Mouse (Mus musculus) c-Kit-positive CD71-positive TER-119-positive erythroid progenitor cells, embryonic 14.5 days (primary cell): ENCODE results near the gene Ypel2.
A peak's percentile ranks its signal among the peaks of the same experiment; 100 is the strongest.
"Not testable (repeated sequence)": the region's sequence is repeated elsewhere in the genome, so short reads cannot be mapped to it uniquely, and the experiment has no call there.

Source experiments
- DNase-seq: peaks from one replicate; pipeline ENCODE4 v3.0.0-alpha.2; 2013; ENCODE audit warnings: low spot score

Ypel2 gene

DNA sequence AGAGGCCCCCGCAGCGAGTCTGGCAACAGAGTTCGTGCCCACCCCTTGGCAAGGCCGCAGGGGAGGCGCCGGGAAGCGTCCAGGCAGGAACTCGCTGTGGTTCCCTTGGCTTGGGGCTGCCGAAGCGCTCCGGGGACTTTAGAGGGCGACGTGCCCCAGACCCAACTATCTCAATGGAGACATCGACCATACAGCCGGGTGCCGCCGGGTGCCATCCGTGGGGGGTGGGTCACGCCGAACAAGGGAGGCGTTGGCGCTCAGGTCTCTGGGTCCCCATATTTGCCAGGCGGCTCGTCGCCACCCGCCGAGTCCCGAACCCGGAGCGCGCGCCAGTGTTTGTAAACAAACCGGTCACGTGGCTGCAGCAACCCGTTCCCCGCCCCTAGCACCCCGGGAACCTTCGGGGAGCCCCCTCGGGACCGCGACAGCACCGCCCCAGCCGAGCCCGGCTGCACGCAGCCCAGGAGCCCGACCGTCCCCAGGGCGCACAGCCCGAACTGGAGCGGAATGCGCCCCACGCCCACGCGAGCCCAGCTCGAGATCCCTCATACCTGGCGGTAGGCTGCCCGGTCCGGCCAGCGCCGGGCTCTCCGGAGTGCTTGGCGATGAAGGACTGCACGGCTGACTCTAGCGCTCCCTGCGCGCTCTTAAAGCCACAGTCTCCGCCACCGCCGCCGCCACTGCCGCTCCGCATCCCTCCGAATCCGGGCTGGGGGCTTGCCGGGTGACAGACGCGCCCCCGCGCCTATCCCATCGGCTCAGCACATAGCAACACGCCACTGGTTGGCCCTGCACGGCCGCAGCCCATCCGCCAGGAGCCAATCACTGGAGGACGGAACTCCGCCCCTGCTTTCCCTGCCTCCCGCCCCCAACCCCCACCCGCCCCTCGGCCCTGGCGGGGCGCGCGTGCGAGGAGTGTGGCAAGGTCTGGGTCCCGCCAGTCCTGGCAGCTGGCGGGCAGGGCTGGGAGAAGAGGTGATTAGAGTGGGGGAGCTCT is at the start of gene Ypel2:
Ypel2 (minus strand) TSS at position 667 of the 997 bp plus-strand sequence.
- peak; percentile 50 for DNase-seq

DNA sequence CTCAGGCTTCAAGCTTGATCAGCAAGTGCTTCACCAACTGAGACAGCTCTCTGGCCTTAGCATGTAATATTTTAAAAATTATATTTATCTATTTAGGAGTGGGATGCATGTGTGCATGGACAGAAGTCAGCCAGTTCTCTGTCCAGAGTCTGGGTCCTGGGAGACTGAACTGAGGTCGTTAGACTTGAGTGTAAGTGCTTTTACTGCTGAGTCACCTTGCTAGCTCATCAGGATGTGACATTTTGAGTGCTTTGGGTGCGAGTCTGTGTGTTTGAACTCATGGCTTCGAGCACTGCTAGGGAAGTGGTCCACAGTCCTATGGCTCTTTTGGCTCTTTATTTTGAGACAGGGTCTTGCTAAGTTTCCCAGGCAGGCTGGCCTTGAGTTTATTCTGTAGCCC is 49.5 kb upstream of the Ypel2 start:
- no peak for DNase-seq

DNA sequence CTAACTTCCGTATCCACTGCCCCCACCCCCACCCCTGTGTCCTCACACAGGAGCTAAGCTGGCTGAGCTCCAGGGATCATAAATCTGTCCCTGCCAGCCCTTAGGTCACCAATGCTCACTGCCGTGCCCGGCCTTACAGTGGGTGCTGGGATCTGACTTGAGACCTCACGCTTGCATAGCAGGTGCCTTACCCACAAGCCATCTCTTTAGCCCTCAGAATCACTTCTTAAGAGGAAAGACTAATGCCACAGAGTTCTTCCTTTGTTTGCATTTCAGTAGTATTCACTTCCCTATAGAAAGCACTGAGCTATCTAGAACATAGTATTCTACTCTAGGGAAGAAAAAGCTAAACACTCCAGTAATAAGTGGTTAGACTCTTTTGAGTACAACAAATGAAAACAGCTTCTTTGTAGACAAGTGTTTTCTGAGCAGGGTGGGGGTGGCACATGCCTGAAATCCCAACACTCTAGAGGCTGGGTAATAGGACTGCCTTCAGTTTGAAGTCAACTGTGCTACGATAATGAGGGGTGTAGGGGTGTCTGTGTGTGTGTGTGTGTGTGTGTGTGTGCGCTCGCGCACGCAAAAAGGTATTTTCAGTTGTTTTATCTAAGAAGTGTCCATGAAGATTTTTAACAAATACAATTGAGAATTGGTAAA is 45.9 kb upstream of the Ypel2 start:
- no peak for DNase-seq

DNA sequence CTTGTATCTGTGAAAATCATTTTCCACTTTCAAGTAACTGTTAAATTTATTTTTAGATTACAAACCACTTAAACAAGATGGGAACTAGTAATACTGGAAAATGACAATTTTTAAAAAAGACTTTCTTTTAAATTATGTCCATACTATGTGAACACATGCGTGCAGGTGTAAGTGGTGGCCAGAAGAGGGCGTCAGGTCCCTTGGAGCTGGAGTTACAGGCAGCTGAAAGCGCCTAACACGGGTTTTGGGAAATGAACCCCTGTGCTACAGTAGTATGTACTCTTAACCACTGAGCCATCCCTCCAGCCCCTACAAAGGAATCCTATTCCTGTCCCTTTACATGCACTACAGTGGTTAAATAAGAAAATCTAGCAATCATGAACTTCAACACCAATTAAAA is 42.7 kb upstream of the Ypel2 start:
- no peak for DNase-seq

GRCm38 (mm10) chr11:87028212-87028611 is 34.7 kb upstream of the Ypel2 start:
- DNase-seq = no peak

DNA sequence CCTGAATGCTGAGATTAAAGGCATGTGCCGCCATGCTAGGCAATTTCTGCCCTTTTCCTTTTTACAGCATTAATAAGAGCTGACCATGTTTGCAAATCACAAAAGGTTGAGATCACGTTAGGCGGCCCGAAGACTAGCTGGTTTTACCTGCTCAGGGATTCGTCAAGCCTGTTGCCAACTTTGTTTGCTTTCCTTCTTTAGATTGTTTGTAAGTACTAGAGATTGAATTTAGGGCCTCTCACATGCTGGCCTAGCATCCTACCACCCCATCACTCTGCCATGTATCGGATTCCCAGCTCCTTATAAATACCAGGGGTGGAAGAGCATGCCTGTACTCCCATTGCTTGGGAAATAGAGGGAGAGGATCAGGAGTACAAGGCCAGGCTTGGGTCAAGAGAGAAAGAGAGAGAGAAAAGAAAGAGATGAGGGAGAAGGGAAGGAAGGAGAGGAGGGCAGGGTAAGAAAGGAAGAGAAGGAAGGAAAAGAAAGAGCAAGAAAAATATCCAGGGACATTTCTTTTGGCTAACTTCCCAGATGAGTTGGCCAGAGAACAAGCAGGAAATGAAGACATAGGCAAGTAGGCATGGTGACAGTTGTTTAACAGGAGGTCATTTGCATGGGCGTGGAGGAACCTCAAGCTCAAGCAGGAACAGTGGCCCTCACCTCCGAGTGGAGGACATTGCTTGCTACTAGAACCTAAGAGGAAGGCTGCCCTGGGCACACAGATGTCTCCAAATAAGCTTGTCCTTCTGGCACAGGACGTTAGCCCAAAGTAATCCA is 32.8 kb upstream of the Ypel2 start:
- DNase-seq = no peak

DNA sequence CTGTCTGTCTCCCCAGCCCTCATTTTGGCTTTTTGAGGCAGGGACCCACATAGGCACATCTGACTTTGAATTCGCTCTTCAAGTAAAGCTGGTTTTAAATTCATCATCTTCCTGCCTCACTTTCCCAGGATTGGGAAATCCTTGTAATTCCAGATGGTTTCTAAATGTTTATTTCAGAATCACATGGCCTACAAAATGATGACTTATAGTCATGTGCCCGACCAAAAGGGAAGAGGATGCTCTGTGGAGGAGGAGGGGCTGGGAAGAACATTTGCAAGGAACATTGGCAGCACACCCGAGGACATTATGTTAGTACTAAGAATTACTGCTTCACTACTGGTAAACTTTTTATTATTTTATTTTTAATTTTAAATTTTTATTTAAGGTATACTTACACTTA is 31.8 kb upstream of the Ypel2 start:
- no peak for DNase-seq

DNA sequence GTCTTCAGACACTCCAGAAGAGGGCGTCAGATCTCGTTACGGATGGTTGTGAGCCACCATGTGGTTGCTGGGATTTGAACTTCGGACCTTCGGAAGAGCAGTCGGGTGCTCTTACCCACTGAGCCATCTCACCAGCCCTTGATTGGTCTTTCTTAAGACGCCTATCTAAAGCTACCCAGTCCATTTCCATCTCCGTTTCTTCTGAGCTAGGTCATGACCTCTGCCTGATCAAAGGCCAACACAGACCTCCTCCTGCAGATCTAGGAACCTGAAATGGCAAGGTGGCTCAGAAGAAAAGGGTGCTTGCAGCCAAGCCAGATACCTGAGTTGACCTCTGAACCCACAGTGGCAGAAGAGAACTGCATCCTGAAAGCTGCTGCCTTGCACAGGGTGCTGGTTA is 29.7 kb upstream of the Ypel2 start:
- not testable (repeated sequence) for DNase-seq

GRCm38 (mm10) chr11:87022765-87023164 is 29.3 kb upstream of the Ypel2 start:
- no peak for DNase-seq

DNA sequence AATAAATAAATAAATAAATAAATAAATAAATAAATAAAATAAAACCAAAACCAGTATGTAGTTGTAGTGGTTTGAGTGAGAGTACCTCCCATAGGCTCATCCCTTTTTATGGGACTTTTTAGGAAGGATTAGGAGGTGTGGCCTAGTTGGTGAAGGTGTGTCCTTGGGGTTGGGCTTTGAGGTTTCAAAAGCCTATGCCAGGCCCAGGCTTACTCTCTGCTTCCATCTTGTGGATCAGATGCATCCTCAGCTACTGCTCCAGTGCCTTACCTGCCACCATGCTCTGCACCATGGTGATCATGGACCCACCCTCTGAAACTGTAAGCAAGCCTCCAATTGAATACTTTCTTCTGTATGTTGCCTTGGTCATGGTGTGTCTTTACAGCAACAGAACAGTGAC is 28.0 kb upstream of the Ypel2 start:
- no peak for DNase-seq

DNA sequence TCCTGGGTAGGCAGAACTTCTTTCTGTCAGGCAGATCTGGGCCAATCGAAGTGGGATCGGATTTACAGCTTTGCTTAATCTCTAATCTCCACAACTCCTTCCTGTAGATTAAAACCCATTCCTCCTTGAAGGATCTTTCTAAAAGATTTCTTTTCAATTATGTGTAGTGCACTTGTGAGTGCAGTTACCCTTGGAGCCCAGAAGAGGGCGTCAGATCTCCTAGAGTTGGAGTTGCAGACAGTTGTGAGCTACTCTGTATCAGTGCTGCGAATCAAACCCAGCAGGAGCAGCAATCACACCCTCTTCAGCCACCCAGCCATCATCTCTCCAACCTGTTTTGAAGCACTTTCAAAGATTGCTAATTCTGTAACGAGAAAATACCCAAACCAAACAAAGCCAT is 26.9 kb upstream of the Ypel2 start:
- no peak for DNase-seq

DNA sequence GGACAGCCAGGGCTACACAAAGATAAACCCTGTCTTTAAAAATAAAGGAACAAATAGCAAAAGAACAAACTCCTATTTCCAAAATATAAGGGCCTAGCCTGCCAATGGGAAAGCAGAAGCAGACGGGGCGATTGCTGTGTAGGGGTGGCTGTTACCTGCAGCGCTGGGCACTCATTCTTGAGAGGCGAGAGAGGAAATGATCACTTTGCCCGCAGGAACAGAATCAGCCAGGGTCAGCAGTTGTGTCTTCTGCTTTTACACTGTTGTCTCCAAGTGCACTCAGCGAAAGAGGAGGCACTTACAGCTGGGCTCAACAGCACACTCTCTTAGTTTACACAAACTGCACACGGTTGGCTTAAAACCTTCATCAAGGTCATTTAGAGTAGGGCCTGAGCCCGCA is 25.9 kb upstream of the Ypel2 start:
- DNase-seq = no peak

DNA sequence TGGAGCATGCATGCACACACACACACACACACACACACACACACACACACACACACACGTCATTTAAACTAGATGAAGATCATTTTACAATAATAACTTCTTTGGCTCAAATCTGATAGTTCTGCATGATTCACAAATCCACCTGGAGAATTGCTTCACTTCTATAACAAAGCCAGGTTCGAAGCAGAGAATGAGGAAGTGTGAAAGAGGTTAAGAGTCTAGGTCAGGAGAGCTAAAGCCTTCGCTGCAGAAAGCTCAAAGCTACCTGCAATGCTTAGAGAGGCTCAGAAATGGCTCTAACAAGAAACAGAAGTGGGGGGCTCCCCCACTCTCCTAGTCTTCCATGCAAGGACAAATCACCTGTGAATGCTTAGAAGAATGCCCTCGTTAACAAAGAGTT is 24.6 kb upstream of the Ypel2 start:
- no peak for DNase-seq

- no peak for DNase-seq
Observed at GRCm38 (mm10) chr11:87015691-87016090, 22.2 kb upstream of the Ypel2 start.

- no peak for DNase-seq
Observed at GRCm38 (mm10) chr11:87010476-87010875, 17.0 kb upstream of the Ypel2 start.

GRCm38 (mm10) chr11:87007371-87007770 is 13.9 kb upstream of the Ypel2 start:
- DNase-seq = no peak

DNA sequence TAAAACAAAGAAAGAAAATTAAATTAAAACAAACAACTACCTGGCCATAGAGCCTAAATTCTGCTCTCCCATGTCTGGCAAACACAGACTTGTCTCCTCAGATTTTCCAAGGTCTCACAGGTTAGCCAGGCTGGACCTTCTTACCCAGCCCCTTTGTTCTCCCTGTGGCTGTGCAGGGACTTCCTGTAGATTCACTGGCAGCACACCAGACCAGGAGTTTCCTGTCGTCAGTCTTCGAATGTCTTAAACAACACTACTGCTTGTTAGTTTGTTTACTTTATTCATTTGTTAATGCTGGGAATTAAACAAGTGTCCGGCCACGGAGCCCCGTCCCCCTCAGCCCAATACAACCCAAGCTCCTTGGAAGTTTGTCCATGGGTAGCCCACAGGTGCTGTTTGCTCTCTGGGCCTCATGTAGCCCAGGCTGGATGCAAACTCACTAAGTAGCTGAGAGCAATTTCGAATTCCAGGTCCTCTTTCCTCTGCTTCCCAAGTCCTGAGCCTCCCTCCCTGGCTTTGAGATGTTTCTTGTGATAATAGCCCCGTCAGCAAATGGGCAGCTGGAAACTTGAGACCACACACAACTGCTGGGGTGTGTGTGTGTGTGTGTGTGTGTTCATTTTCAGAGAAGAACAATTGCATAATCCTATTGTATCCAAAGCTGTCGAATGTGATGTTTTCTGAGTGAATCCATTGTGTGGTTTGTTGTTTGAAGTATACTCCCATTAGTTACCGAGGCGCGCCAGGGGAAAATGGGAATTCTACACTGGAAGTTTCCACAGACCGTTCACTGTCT is 11.7 kb upstream of the Ypel2 start:
- DNase-seq = no peak

DNA sequence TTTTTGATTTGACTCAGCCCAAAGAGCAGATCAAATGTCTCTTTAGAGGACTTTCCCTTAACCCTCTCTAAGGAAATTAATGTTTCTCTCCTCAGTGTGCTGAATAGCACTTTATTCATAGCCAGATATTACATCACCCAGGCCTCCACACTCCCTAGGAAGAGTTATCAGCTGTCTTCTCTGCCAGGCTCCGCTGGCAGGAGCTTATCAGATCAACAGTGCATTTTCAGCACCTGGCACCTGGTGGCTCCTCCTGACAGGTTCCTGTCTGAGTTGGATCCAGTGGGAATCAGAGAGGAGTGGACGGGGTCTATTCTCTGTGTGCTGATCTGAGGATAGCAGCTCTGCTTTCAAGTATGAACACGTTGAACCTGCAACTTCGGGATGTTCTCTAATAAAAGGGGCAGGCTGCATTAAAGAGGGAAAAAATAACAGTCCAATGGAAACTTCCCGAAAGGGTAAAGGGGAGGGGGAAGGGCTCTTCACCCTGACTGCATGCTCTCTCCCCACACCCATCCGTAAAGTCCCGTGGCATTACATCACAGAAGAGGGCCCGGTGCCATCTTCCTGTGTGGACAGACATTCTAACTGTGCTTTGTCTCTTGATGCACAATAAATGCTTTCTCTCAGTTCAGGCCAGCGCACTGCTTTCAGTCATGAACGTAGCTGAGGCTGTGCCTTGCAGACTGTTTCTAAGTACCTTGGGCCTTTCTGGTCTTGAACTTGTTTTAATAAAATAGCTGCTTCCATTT is 8.7 kb upstream of the Ypel2 start:
- DNase-seq = no peak

GRCm38 (mm10) chr11:87001217-87001616 is 7.7 kb upstream of the Ypel2 start:
- no peak for DNase-seq

GRCm38 (mm10) chr11:86996266-86996665 is 2.8 kb upstream of the Ypel2 start:
- DNase-seq = no peak

GRCm38 (mm10) chr11:86995625-86996221 is 2.2 kb upstream of the Ypel2 start:
- peak; percentile 45 for DNase-seq
